Mouse (Mus musculus) heart, postnatal 0 days (tissue): ENCODE measurements around the gene Mrtfb. TPM values are rescaled to one million over a fixed set of nuclear protein-coding genes. Genes with fewer than 3 reads are reported as not detected.

Experiments
- ATAC-seq: fragments of 200-750 bp; cut with Nextera tagmentation; 2 replicates; pipeline ENCODE4 v1.8.0; 2017; ENCODE audit warnings: low read depth, moderate number of reproducible peaks, moderate library complexity; ENCODE audit not compliant: insufficient read depth
- DNase-seq: peaks from one replicate; pipeline ENCODE4 v3.0.0-alpha.2; 2016; ENCODE audit warnings: low spot score
- H3K27ac ChIP-seq: fragments of 300-500 bp; sonication (generic); 2 replicates; pipeline ENCODE4 v1.5.1; 2014; ENCODE audit warnings: low read depth, mild to moderate bottlenecking
- H3K27me3 ChIP-seq: fragments of 300-500 bp; sonication (generic); 2 replicates; pipeline ENCODE4 v1.6.1; 2014; ENCODE audit warnings: low read length, mixed read lengths; ENCODE audit not compliant: control insufficient read depth, insufficient read depth
- H3K36me3 ChIP-seq: fragments of 300-500 bp; sonication (generic); replicated peaks from 2 replicates; pipeline ENCODE4 v1.6.1; 2014; ENCODE audit warnings: low read length, mixed read lengths; ENCODE audit not compliant: control insufficient read depth, insufficient read depth
- H3K4me1 ChIP-seq: fragments of 300-500 bp; sonication (generic); 2 replicates; pipeline ENCODE4 v1.6.1; 2014; ENCODE audit warnings: antibody characterized with exemption; ENCODE audit not compliant: control insufficient read depth, insufficient read depth
- H3K4me2 ChIP-seq: fragments of 300-500 bp; sonication (generic); 2 replicates; pipeline ENCODE4 v1.6.1; 2014; ENCODE audit warnings: low read depth, mild to moderate bottlenecking, low read length, moderate library complexity
- H3K4me3 ChIP-seq: fragments of 300-500 bp; sonication (generic); 2 replicates; pipeline ENCODE4 v1.5.1; 2014; ENCODE audit warnings: low read depth, low read length
- H3K9ac ChIP-seq: fragments of 300-500 bp; sonication (generic); replicated peaks from 2 replicates; pipeline ENCODE4 v1.6.1; 2014; ENCODE audit warnings: low read depth, low read length, mixed read lengths
- H3K9me3 ChIP-seq: fragments of 300-500 bp; sonication (generic); replicated peaks from 2 replicates; pipeline ENCODE4 v1.6.1; 2016; ENCODE audit warnings: low read length; ENCODE audit not compliant: control insufficient read depth
- CTCF ChIP-seq: IDR thresholded peaks from 2 replicates; pipeline ENCODE4 v1.5.1; 2016; ENCODE audit warnings: antibody characterized with exemption, control low read depth, low read depth
- EP300 ChIP-seq: IDR thresholded peaks from 2 replicates; pipeline ENCODE4 v1.6.1; 2016; ENCODE audit warnings: antibody characterized with exemption, low read depth
- WGBS: fragments of 180-500 bp; shearing (Covaris S2); extraction: QIAGEN DNeasy Blood & Tissue Kit; methylation state at CpG from one replicate; pipeline ENCODE4 v1.1.7; 2014; 5-methylcytosine and 5-hydroxymethylcytosine counted together
- polyA plus RNA-seq: library from polyadenylated mRNA; unstranded; fragments of >200 nt; fragmentation: Nextera tagmentation; extraction: Ambion mirVana; gene quantifications from 2 replicates; pipeline ENCODE4 v1.2.1, GENCODE M21; 2015
- total RNA-seq: library from RNA; depleted of rRNA; stranded (reverse); fragments of >200 nt; gene quantifications from 2 replicates; pipeline ENCODE4 v1.2.3, GENCODE M21; 2014; ENCODE audit warnings: low replicate concordance

The Mrtfb gene
- total and polyA plus RNA-seq, 2 experiments from 2014 or later = 11.7 to 17.2 TPM

DNA sequence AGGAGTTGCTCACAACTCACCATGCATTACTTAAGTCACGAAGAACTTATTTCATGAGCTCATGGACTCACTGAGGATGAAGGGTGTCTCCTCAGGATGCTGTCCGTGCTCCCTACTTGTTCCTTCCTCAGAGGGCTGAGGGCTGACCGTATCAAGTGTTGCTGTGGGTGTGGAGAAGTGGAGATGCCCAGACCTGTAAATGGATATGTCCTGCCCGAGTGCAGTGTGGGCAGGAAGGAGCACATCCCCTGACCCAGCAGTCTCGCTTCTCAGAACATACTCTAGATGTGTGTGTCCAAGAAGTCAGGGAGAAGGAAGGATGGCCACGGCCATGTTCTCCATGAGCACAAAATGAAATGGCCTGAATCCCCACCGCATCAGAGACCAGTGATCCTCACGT is 38.3 kb upstream of the Mrtfb start:
- no peak for ATAC-seq
- Histone ChIP-seq H3K27me3 (no peaks in the 10 kb centered on the region), H3K4me2 (no peak overlapping the region), H3K4me3 (no peak overlapping the region), H3K9me3 (no peaks in the 10 kb centered on the region), H3K4me1 (peaks cover 10% of the 10 kb centered on the region), H3K27ac (no peak overlapping the region), H3K36me3 (no peaks in the 10 kb centered on the region), H3K9ac (no peak overlapping the region)
- no peak for TF ChIP-seq EP300
- no peak for TF ChIP-seq CTCF
- WGBS = 82% methylated on average over 8 of the region's 8 CpGs
- no peak for DNase-seq

DNA sequence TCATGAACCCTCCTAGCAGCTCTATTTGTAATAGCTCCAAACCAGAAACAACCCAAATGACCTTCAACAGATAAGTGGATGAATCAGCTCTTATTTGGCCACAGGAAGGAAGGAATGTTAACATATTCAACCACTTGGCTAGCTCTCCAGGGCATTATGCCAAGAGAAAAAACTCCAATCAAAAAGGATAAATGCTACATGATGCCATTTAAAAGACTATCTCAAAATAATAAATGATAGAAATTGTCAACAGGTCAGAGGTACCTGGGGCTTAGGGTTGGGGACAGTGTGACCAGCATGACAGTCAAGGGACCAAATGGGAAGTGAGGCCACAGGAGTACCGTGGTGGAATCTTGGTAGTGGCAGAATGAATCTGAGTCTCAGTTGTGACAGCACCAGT is 34.8 kb upstream of the Mrtfb start:
- ATAC-seq (no peak), DNase-seq (peak; percentile 35)
- WGBS = 52% methylated on average over 1 of the region's 1 CpGs
- no peak overlapping the region for H3K4me2 ChIP-seq
- H3K4me1 ChIP-seq = peaks cover 7% of the 10 kb centered on the region
- TF ChIP-seq EP300 (no peak), CTCF (no peak)
- H3K36me3 ChIP-seq = no peaks in the 10 kb centered on the region
- no peak overlapping the region for H3K9ac ChIP-seq
- H3K27ac ChIP-seq = no peak overlapping the region
- no peaks in the 10 kb centered on the region for H3K27me3 ChIP-seq
- no peaks in the 10 kb centered on the region for H3K9me3 ChIP-seq
- H3K4me3 ChIP-seq = no peak overlapping the region

GRCm38 (mm10) chr16:13232043-13232442 is 24.2 kb upstream of the Mrtfb start:
- Histone ChIP-seq H3K4me2 (no peak overlapping the region), H3K27ac (peak overlapping the region; percentile 78), H3K9ac (no peak overlapping the region), H3K9me3 (no peaks in the 10 kb centered on the region), H3K36me3 (no peaks in the 10 kb centered on the region), H3K4me1 (no peaks in the 10 kb centered on the region), H3K27me3 (no peaks in the 10 kb centered on the region), H3K4me3 (no peak overlapping the region)
- no peak for ATAC-seq
- no peak for DNase-seq
- no peak for TF ChIP-seq EP300
- no peak for TF ChIP-seq CTCF
- 76% methylated on average over 7 of the region's 7 CpGs for WGBS

- TF ChIP-seq CTCF (no peak), EP300 (peak; percentile 74; the same call in 1 of the 2 replicates)
- peak; percentile 91 for ATAC-seq
- WGBS = 40% methylated on average over 14 of the region's 14 CpGs
- Histone ChIP-seq H3K4me1 (no peaks in the 10 kb centered on the region), H3K27ac (peak overlapping the region; percentile 78), H3K27me3 (no peaks in the 10 kb centered on the region), H3K9ac (no peak overlapping the region), H3K4me3 (no peak overlapping the region), H3K9me3 (no peaks in the 10 kb centered on the region), H3K4me2 (no peak overlapping the region), H3K36me3 (no peaks in the 10 kb centered on the region)
- DNase-seq = peak; percentile 71
These were observed 23.1 kb upstream of the Mrtfb start for GRCm38 (mm10) chr16:13232912-13233802.

- no peak overlapping the region for H3K4me3 ChIP-seq
- H3K9ac ChIP-seq = no peak overlapping the region
- ATAC-seq (no peak), DNase-seq (no peak)
- H3K36me3 ChIP-seq = no peaks in the 10 kb centered on the region
- 52% methylated on average over 4 of the region's 4 CpGs for WGBS
- TF ChIP-seq EP300 (no peak), CTCF (no peak)
- peaks cover 3% of the 10 kb centered on the region; the same call in 1 of the 2 replicates for H3K4me1 ChIP-seq
- H3K9me3 ChIP-seq = no peaks in the 10 kb centered on the region
- no peak overlapping the region for H3K4me2 ChIP-seq
- H3K27me3 ChIP-seq = no peaks in the 10 kb centered on the region
- no peak overlapping the region for H3K27ac ChIP-seq
These were observed 17.2 kb upstream of the Mrtfb start for GRCm38 (mm10) chr16:13239039-13239438.
